Mouse (Mus musculus) cerebellum, adult 2 months (tissue): ENCODE data around the gene Gm44790.

Experiments
- CTCF ChIP-seq: fragments of 200-500 bp; IDR thresholded peaks from 2 replicates; pipeline ENCODE4 v1.5.1; 2011; ENCODE audit warnings: low read depth, mild to moderate bottlenecking, control low read depth, low read length, moderate library complexity, borderline replicate concordance; ENCODE audit not compliant: insufficient read depth
- POLR2A ChIP-seq: fragments of 200-500 bp; IDR thresholded peaks from 2 replicates; pipeline ENCODE4 v1.6.1; 2011; ENCODE audit warnings: low read length, control low read depth, borderline replicate concordance; ENCODE audit not compliant: insufficient read depth

DNA sequence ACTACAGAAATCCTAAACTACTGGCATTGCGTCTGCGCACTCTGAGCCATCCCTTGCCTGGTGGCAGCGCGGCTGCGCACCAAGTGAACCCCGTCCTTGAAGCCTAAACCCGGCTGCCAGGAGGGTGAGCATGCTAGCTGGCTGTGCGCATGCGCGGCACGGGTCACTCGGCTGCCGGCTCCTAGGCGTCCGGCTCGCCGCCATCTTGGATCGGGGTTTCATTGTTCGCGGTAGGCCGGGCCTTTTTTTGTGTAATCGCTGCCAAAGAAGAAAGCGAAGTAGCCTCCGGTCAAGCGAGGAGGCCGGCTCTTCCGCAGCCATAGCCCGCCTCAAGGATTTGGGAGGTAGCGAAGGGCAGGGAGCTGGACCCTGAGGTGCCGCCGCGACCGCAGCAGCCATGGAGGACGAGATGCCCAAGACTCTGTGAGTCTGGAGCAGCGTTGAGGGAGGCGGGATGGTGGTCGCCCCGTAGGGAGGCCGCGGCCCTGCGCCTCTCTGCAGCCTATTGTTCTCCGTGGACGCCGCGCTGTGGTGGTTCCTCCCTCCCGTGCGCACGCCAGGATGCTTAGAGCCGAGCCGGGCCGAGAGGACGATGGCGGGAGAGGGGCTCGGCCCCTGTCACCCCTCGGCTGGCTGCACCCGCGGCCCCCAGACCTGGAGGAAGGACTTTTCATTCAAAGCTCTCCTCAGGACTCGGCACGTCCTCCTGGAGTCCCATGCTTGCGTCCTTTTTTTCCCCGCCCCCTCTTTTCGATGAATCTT lies 22.2 kb upstream of the Gm44790 start, which contains the start of gene Tia1:
- TF ChIP-seq CTCF = no peak
- peak; percentile 65; the same call in 1 of the 2 replicates for TF ChIP-seq POLR2A
